Mouse (Mus musculus) liver, adult 2 months (tissue): Measurements from ENCODE around the gene Speer2.

Source experiments
- CTCF ChIP-seq: fragments of 200-500 bp; IDR thresholded peaks from 2 replicates; pipeline ENCODE4 v1.5.1; 2011; ENCODE audit warnings: low read depth, low read length, control low read depth
- POLR2A ChIP-seq: fragments of 200-500 bp; IDR thresholded peaks from 2 replicates; pipeline ENCODE4 v1.6.1; 2011; ENCODE audit warnings: low read length, control low read depth; ENCODE audit not compliant: insufficient read depth; ENCODE audit errors: extremely low read depth

DNA sequence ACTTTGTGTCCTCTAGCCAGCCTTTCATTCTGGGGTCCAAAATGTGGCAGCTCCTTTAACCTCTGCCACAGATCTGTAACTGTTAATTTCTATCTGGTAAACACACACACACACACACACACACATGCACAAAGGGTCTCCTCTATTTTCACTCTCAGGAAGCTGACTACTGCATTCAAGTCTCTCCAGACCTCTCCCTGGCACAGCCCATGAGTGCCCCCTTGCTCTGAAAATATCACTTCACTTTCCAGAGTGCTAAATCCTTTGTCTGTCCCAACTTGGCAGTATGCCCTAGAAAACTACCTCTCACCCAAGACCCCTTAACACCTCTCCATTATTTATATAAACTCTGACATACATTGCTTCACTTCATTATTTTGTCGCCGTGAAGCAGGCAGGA, 26.9 kb downstream of the Speer2 start:
- no peak for TF ChIP-seq CTCF
- no peak for TF ChIP-seq POLR2A
